Mouse (Mus musculus): ENCODE results near the gene Nccrp1.

- TF ChIP-seq CTCF (conservative IDR thresholded peaks at IDR 0.05; ENCODE audit: low read length) (no peak), POU5F1 (IDR thresholded peaks at IDR 0.05; ENCODE audit: borderline replicate concordance, low read length) (no peak), NANOG (IDR thresholded peaks at IDR 0.05; ENCODE audit: borderline replicate concordance, low read length) (no peak)
Observed at GRCm38 (mm10) chr7:28572689-28573088, 25.6 kb upstream of the Nccrp1 start.

Measured in E14TG2a.4 (cell line).